Mouse (Mus musculus) kidney, embryonic 14.5 days (tissue): Measurements from ENCODE around the gene Smim12. TPM values are rescaled to one million over a fixed set of nuclear protein-coding genes. Genes with fewer than 3 reads are reported as not detected.

ENCODE experiments used
- ATAC-seq: fragments of 200-750 bp; cut with Nextera tagmentation; 2 replicates; pipeline ENCODE4 v1.8.0; 2017; ENCODE audit warnings: moderate number of reproducible peaks, mild to moderate bottlenecking, moderate TSS enrichment, moderate library complexity; ENCODE audit not compliant: low FRiP score, low TSS enrichment
- H3K27ac ChIP-seq: fragments of 300-500 bp; sonication (generic); 2 replicates; pipeline ENCODE4 v1.5.1; 2014; ENCODE audit warnings: low read depth, mild to moderate bottlenecking, low read length, moderate library complexity, mixed read lengths
- H3K27me3 ChIP-seq: fragments of 300-500 bp; sonication (generic); 2 replicates; pipeline ENCODE4 v1.6.1; 2014; ENCODE audit warnings: mild to moderate bottlenecking, low read length; ENCODE audit not compliant: control insufficient read depth, insufficient read depth
- H3K36me3 ChIP-seq: fragments of 300-500 bp; sonication (generic); 2 replicates; pipeline ENCODE4 v1.6.1; 2014; ENCODE audit warnings: low read length, mixed read lengths; ENCODE audit not compliant: control insufficient read depth, insufficient read depth
- H3K4me1 ChIP-seq: fragments of 300-500 bp; sonication (generic); 2 replicates; pipeline ENCODE4 v1.6.1; 2014; ENCODE audit warnings: low read length, mixed read lengths; ENCODE audit not compliant: control insufficient read depth, insufficient read depth
- H3K4me2 ChIP-seq: fragments of 300-500 bp; sonication (generic); replicated peaks from 2 replicates; pipeline ENCODE4 v1.6.1; 2014; ENCODE audit warnings: low read depth, mild to moderate bottlenecking, low read length
- H3K4me3 ChIP-seq: fragments of 300-500 bp; sonication (generic); 2 replicates; pipeline ENCODE4 v1.5.1; 2014; ENCODE audit warnings: mild to moderate bottlenecking, low read length
- H3K9ac ChIP-seq: fragments of 300-500 bp; sonication (generic); 2 replicates; pipeline ENCODE4 v1.6.1; 2014; ENCODE audit warnings: low read depth, mild to moderate bottlenecking, low read length, moderate library complexity
- H3K9me3 ChIP-seq: fragments of 300-500 bp; sonication (generic); 2 replicates; pipeline ENCODE4 v1.6.1; 2016; ENCODE audit warnings: low read length; ENCODE audit not compliant: control insufficient read depth
- WGBS: fragments of 180-500 bp; shearing (Covaris S2); extraction: QIAGEN DNeasy Blood & Tissue Kit; methylation state at CpG from one replicate; pipeline ENCODE4 v1.1.7; 2014; 5-methylcytosine and 5-hydroxymethylcytosine counted together
- polyA plus RNA-seq: library from polyadenylated mRNA; unstranded; fragments of >200 nt; fragmentation: Nextera tagmentation; extraction: Ambion mirVana; gene quantifications from 2 replicates; pipeline ENCODE4 v1.2.1, GENCODE M21; 2014

Smim12 gene
- polyA plus RNA-seq, 1 experiment from 2014 or later = 55.2 TPM

DNA sequence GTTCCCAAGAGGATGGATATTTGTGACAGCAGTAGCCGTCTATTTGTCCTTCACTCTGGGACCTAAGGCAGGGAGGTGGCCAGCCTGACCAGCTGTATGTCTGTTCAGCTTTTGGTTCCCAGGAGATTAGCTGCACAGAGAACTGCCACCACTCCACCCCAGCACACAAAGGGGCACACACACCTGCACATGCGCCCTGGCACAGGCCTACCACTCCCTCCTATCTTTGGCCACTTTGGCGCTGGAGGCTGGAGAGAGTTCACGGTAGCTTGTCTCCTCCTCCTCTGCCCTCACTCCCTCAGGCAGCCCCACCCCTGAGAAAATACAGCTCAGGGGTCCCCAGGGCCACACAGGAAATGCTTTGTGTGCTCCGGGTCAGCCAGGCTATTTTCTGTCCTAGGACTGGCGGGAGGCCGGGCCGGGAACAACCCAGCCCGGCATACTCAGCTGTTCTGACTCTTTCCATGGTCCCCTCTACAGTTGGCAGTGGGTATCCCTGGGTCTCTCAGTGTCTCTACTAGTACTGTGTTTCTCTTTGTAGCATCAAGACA is 34.9 kb downstream of the Smim12 start:
- 32% methylated on average over 9 of the region's 9 CpGs for WGBS
- no peak overlapping the region for H3K27ac ChIP-seq
- H3K9me3 ChIP-seq = no peaks in the 10 kb centered on the region
- no peak for ATAC-seq
- H3K4me1 ChIP-seq = peaks cover 8% of the 10 kb centered on the region; the same call in 1 of the 2 replicates
- H3K4me2 ChIP-seq = no peak overlapping the region
- H3K9ac ChIP-seq = no peak overlapping the region
- H3K36me3 ChIP-seq = no peaks in the 10 kb centered on the region
- no peak overlapping the region for H3K4me3 ChIP-seq
- no peaks in the 10 kb centered on the region for H3K27me3 ChIP-seq

DNA sequence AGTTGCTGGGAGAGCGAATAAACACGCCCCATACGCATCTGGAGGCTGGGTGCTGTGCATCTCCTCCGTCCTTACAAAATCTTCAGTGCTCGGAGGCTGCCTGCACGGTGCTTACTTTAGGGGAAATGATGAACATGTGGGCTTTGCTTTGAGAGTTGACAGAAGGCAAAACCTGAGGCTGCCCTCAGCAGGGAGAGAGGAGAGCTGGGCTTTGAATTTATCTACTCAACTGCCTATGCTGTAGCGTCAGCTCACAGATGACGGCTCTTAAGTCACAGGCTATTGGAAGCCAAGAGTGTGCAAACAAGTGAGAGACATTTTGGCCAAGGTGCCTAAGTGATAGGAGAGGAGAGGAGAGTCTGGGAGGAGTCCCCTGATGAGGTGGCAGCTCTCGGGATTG is 35.7 kb downstream of the Smim12 start:
- no peaks in the 10 kb centered on the region for H3K36me3 ChIP-seq
- H3K4me1 ChIP-seq = peaks cover 8% of the 10 kb centered on the region; the same call in 1 of the 2 replicates
- H3K9ac ChIP-seq = no peak overlapping the region
- no peak overlapping the region for H3K4me3 ChIP-seq
- H3K4me2 ChIP-seq = no peak overlapping the region
- H3K27me3 ChIP-seq = no peaks in the 10 kb centered on the region
- no peaks in the 10 kb centered on the region for H3K9me3 ChIP-seq
- no peak for ATAC-seq
- no peak overlapping the region for H3K27ac ChIP-seq
- 82% methylated on average over 9 of the region's 9 CpGs for WGBS

DNA sequence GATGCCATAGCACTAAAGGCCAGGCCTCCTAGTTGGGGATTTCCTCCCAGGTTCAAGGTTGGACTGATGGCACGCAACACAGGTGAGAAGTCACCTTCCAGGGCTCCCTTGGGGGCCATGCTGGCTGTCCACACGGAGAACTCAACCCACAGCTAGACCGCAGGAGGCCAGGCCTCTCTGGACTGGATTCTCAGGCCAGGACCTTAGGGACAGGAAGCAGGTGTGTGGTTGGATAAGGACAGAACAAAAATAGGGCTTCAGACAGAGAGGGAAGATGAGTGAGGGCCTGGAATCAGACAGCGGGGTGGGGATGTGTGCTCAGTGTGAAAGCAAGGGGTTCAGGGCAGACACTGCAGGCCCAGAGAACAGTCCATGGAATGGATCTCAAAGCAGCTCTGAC is 43.3 kb downstream of the Smim12 start:
- ATAC-seq = no peak
- Histone ChIP-seq H3K4me2 (no peak overlapping the region), H3K4me3 (no peak overlapping the region), H3K4me1 (no peaks in the 10 kb centered on the region), H3K27ac (no peak overlapping the region), H3K27me3 (no peaks in the 10 kb centered on the region), H3K36me3 (no peaks in the 10 kb centered on the region), H3K9me3 (no peaks in the 10 kb centered on the region), H3K9ac (no peak overlapping the region)
- 57% methylated on average over 4 of the region's 4 CpGs for WGBS

DNA sequence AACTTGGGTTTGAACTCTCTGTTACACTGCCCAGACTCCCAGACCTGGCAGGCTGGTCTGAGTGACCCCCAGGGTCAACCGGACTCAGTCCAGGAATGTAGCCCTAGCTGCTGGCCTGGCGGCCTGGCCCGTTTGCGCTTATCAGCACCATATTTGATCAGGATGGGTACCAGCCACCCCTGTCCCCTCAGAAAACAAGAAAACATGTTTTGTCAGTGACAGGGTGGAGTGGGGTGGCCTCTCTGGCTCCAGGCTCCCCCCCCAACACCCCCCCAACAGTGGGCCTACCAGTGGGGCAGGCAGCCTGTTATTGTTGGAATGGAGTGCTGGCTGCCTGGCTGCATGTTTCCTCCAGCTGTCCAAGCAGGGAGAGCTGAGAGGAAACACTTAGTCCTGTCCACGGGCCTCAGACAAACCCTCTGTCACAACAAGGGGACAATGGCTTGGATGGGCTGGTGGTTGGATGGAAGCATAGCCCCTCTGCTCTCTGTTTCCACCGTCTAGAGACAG is 45.5 kb downstream of the Smim12 start:
- no peaks in the 10 kb centered on the region for H3K9me3 ChIP-seq
- H3K27ac ChIP-seq = no peak overlapping the region
- H3K36me3 ChIP-seq = no peaks in the 10 kb centered on the region
- H3K4me1 ChIP-seq = no peaks in the 10 kb centered on the region
- no peaks in the 10 kb centered on the region for H3K27me3 ChIP-seq
- H3K4me2 ChIP-seq = no peak overlapping the region
- WGBS = 61% methylated on average over 6 of the region's 6 CpGs
- ATAC-seq = no peak
- H3K9ac ChIP-seq = no peak overlapping the region
- no peak overlapping the region for H3K4me3 ChIP-seq

DNA sequence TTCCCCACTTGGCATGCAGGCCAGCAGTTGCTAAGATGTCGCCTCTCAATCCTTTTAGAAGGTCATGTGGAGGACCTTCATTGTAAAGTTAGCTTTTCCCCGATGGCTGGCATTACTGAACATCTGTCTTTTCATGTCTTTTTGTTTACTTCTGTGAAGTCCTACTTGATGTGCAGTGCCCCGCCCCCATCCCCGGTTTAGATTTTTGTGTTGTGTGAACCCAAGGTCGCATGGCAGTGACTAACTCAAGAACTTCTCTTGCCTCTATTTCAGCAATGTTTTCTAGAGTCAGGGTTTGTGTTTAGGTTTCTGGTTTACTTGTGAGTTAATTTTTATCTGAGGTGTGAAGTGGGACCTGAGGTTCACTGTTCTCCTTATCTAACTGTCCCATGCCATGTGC is 49.0 kb downstream of the Smim12 start:
- no peaks in the 10 kb centered on the region for H3K9me3 ChIP-seq
- H3K4me2 ChIP-seq = no peak overlapping the region
- 81% methylated on average over 5 of the region's 5 CpGs for WGBS
- no peaks in the 10 kb centered on the region for H3K27me3 ChIP-seq
- no peak for ATAC-seq
- no peaks in the 10 kb centered on the region for H3K36me3 ChIP-seq
- no peaks in the 10 kb centered on the region for H3K4me1 ChIP-seq
- no peak overlapping the region for H3K4me3 ChIP-seq
- no peak overlapping the region for H3K27ac ChIP-seq
- no peak overlapping the region for H3K9ac ChIP-seq

Other genes starting within 250 kb of the Smim12 start
- 152 and 179 TPM in 2 replicates for gene Sfpq, start 222.5 kb upstream of the Smim12 start, polyA plus RNA-seq
- 15.6 and 26.5 TPM in 2 replicates for gene Zmym1, start 182.6 kb upstream of the Smim12 start, polyA plus RNA-seq
- gene Zmym6, start 166.4 kb upstream of the Smim12 start, polyA plus RNA-seq = 14.4 and 20.4 TPM in 2 replicates
- 22.1 and 25.4 TPM in 2 replicates for gene Tmem35b, start 120.1 kb upstream of the Smim12 start, polyA plus RNA-seq
- gene Dlgap3, start 74.6 kb upstream of the Smim12 start, polyA plus RNA-seq = 0.69 and 0.79 TPM in 2 replicates
- 22.2 and 23.7 TPM in 2 replicates for gene Gja4, start 70.3 kb downstream of the Smim12 start, polyA plus RNA-seq
- gene Gjb3, start 87.1 kb downstream of the Smim12 start, polyA plus RNA-seq = 1.4 and 1.5 TPM in 2 replicates
- 0.70 and 1.3 TPM in 2 replicates for gene Gjb4, start 110.3 kb downstream of the Smim12 start, polyA plus RNA-seq
- 2.7 and 2.8 TPM in 2 replicates for gene Gjb5, start 114.4 kb downstream of the Smim12 start, polyA plus RNA-seq